Mouse (Mus musculus): ENCODE results near the gene Lgals1.

DNA sequence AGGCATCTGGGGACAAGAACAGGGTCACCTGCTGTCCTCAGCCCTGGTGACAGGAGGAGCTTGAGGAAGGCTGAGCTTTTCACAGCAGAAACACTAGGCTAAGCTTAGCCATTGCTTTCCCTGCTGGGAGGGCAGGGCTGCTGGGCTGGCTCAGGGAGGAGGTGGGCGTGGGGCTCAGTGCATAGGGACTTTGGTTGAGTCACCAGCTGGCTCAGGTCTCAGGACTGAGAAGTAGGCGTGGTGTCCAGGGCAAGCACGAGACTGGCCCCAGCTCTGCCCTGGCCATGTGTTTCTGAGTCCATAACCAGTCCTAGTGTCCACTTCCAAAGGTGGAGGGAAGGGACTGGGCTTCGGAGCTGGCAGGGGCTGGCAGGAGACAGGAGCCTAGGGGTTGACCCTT is 33.6 kb downstream of the Lgals1 start:
- TF ChIP-seq CTCF (IDR thresholded peaks at IDR 0.05; ENCODE audit: low read depth) (no peak), EP300 (IDR thresholded peaks at IDR 0.05; ENCODE audit: low read depth) (no peak)
